Mouse (Mus musculus) monocyte, adult 59 days (primary cell): Measurements from ENCODE around the gene 4933427D14Rik. TPM values are rescaled to one million over a fixed set of nuclear protein-coding genes. Genes with fewer than 3 reads are reported as not detected.

Experiments
- total RNA-seq, 2 experiments: library from RNA; stranded (reverse); gene quantifications; one replicate each; pipeline ENCODE4 v1.2.4; 2023

4933427D14Rik gene
- total RNA-seq: 1 to 10 TPM; 6.1 to 9.5 TPM

DNA sequence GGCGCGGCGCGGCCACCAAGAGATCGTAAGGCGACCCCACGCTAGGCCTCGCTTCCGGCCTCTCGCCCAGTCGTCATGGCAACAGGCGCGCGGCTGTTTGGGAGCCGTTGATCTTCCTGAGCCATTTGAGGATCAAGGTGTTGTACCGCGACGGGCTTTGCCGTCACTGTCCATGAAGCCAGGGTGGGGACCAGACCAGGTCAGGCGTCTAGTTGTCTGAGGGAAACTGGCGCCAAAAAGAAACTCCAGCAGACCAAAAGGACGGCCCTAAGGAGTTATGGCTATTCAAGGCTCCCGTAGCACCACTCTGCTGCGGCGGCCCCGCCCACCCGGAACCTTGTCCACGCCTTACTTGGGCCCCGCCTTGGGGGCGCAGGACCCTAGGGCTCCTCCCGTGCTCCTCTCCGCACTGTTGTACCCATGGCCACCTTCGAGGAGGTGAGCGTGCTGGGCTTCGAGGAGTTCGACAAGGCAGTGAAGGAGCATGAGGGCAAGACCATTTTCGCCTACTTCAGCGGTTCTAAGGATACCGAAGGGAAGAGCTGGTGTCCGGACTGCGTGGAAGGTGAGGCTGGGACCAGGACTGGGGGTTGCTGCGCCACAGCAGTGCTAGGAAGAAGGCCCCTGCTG, at the start of gene 4933427D14Rik, which contains the start of gene Txndc17:
Gene 4933427D14Rik, minus strand, starts transcription at position 256 of the 630 bp plus-strand sequence.
Gene Txndc17, plus strand, starts transcription at position 344 of the 630 bp plus-strand sequence.

DNA sequence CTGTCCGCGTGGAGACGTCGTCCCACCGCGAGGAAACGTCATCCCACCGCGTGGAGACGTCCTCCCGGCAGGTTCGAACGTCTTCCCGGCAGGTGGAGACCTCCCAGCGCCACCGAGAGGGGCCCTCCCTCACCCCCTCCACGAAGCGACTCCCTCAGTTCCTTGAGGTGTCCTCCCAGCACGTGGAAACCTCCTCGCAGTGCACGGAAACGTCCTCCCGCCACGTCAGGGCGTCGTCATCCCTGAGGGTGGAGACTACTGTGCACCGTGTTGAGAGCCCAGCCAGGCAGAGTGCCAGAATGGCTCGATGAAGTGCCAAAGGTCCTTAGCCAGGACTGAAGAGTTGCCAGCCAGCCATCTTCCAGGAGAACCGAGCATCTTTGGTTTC, 8.1 kb upstream of the 4933427D14Rik start, which contains the start of gene Med31:
Gene Med31, minus strand, starts transcription at position 183 of the 388 bp plus-strand sequence.

DNA sequence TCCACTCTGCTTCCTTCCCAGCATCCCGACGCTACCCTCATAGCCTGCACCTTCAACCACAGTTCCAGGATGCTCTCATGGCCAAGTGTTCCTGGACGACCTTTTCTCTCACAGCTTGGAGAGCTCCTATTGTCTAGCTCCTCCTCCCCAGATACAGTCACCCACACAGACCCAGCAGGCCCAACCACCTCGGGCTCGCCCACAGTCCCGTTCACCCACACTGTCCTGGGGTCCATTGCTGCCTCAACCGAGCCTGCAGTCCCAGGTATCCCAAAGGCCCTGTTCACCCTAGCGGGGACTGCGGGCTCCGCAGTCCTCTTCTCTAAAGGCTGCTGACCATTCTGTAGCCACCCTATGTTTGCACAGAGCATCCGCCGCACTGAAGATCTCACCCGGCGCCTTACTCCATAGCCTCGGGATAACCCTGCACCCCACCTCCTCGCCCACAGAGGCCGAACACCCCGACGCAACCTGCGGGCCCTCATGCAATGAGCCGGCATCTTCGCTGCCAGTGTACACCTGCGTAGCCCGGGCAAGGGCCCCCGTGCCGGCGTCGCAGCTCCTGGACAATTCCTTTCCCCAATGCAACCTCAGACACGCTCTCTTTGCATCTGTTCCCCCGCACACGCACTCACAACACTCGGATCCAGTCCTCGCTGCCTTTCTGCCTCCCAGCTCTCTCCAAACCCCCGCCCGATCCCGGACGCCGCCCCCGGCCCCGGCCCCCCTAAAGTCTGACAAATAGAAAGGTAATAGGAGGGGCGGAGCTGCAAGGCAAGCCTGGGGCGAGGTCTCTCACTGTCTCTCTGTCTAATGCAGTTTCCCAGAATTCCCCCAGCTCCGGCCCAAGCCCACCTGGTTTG, 687 bp downstream of the 4933427D14Rik start, which contains the start of gene Gm43951:
Gene Gm43951, minus strand, starts transcription at position 500 of the 863 bp plus-strand sequence.

DNA sequence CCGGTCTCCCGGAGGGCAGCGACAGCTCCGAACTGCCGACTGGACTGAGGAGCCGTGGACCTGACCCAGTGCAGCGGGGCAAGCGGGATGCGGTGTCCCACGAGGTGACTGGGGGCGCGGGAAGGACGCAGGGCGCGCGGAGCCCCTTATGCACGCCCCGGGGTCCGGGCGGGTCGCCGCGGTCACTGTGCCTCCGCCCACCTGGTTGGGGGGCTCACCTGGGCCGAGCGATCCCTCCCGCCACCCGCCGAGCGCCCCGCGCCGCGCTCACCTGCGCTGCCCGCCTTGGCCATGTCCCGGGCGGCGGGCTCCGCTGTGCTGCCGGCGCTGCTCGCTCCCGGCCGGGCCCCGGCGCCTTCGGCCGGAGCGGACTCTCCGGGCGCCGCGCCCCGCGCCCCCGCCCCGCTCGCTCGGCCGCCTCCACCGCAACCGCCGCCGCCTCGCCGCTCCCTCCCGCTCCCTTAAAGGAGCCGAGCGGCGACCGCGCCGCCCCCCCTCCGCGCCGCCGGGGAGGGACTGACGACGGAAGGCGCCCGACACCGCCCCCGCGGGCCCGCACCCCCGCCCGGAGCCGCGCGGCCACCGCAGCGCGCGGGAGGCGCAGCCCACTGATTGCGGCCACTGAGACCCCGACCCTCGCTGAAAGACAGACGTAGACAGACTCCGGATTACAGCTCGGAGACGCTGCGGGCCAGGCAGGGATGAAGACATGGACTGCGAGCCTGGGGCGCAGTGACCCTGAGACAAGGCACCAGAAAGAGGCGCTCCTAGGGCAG, 71.7 kb downstream of the 4933427D14Rik start, which contains the start of gene Pitpnm3:
Gene Pitpnm3, minus strand, starts transcription at position 396 of the 776 bp plus-strand sequence.

Other genes starting within 250 kb of the 4933427D14Rik start
- gene Aipl1, start 169.9 kb downstream of the 4933427D14Rik start, total RNA-seq: not detected
- gene Pimreg, start 165.4 kb downstream of the 4933427D14Rik start, total RNA-seq: under 1 TPM; 0.33 to 0.81 TPM
- not detected for gene Pitpnm3, start 71.7 kb downstream of the 4933427D14Rik start, total RNA-seq
- under 1 TPM; 0.52 to 0.92 TPM for gene Gm43951, start 619 bp downstream of the 4933427D14Rik start, total RNA-seq
- 10 to 100 TPM; 42.9 to 60.5 TPM for gene Txndc17, start 88 bp upstream of the 4933427D14Rik start, total RNA-seq
- gene Med31, start 8.1 kb upstream of the 4933427D14Rik start, total RNA-seq: 10 to 100 TPM; 16.1 to 17.5 TPM
- not detected for gene Slc13a5, start 59.8 kb upstream of the 4933427D14Rik start, total RNA-seq
- gene Xaf1, start 94.2 kb upstream of the 4933427D14Rik start, total RNA-seq: 10 to 100 TPM; 54.0 to 67.0 TPM
- gene Fbxo39, start 107.0 kb upstream of the 4933427D14Rik start, total RNA-seq: under 1 TPM; 0.47 to 0.52 TPM
- gene Tekt1, start 155.0 kb upstream of the 4933427D14Rik start, total RNA-seq: not detected
- gene Smtnl2, start 204.3 kb upstream of the 4933427D14Rik start, total RNA-seq: 1 to 10 TPM in 1 of 2 experiments, not detected in 1; 2.3 TPM
- not detected for gene Ggt6, start 228.1 kb upstream of the 4933427D14Rik start, total RNA-seq
- gene Mybbp1a, start 233.9 kb upstream of the 4933427D14Rik start, total RNA-seq: 10 to 100 TPM; 69.4 to 73.1 TPM